Mouse (Mus musculus) kidney, embryonic 14.5 days (tissue): ENCODE data around the gene Zfp607a. TPM values are rescaled to one million over a fixed set of nuclear protein-coding genes. Genes with fewer than 3 reads are reported as not detected.
A peak's percentile ranks its signal among the peaks of the same experiment; 100 is the strongest.

Source experiments
- ATAC-seq: fragments of 200-750 bp; cut with Nextera tagmentation; 2 replicates; pipeline ENCODE4 v1.8.0; 2017; ENCODE audit warnings: moderate number of reproducible peaks, mild to moderate bottlenecking, moderate TSS enrichment, moderate library complexity; ENCODE audit not compliant: low FRiP score, low TSS enrichment
- H3K27ac ChIP-seq: fragments of 300-500 bp; sonication (generic); 2 replicates; pipeline ENCODE4 v1.5.1; 2014; ENCODE audit warnings: low read depth, mild to moderate bottlenecking, low read length, moderate library complexity, mixed read lengths
- H3K27me3 ChIP-seq: fragments of 300-500 bp; sonication (generic); 2 replicates; pipeline ENCODE4 v1.6.1; 2014; ENCODE audit warnings: mild to moderate bottlenecking, low read length; ENCODE audit not compliant: control insufficient read depth, insufficient read depth
- H3K36me3 ChIP-seq: fragments of 300-500 bp; sonication (generic); 2 replicates; pipeline ENCODE4 v1.6.1; 2014; ENCODE audit warnings: low read length, mixed read lengths; ENCODE audit not compliant: control insufficient read depth, insufficient read depth
- H3K4me1 ChIP-seq: fragments of 300-500 bp; sonication (generic); 2 replicates; pipeline ENCODE4 v1.6.1; 2014; ENCODE audit warnings: low read length, mixed read lengths; ENCODE audit not compliant: control insufficient read depth, insufficient read depth
- H3K4me2 ChIP-seq: fragments of 300-500 bp; sonication (generic); replicated peaks from 2 replicates; pipeline ENCODE4 v1.6.1; 2014; ENCODE audit warnings: low read depth, mild to moderate bottlenecking, low read length
- H3K4me3 ChIP-seq: fragments of 300-500 bp; sonication (generic); 2 replicates; pipeline ENCODE4 v1.5.1; 2014; ENCODE audit warnings: mild to moderate bottlenecking, low read length
- H3K9ac ChIP-seq: fragments of 300-500 bp; sonication (generic); 2 replicates; pipeline ENCODE4 v1.6.1; 2014; ENCODE audit warnings: low read depth, mild to moderate bottlenecking, low read length, moderate library complexity
- H3K9me3 ChIP-seq: fragments of 300-500 bp; sonication (generic); 2 replicates; pipeline ENCODE4 v1.6.1; 2016; ENCODE audit warnings: low read length; ENCODE audit not compliant: control insufficient read depth
- WGBS: fragments of 180-500 bp; shearing (Covaris S2); extraction: QIAGEN DNeasy Blood & Tissue Kit; methylation state at CpG from one replicate; pipeline ENCODE4 v1.1.7; 2014; 5-methylcytosine and 5-hydroxymethylcytosine counted together
- polyA plus RNA-seq: library from polyadenylated mRNA; unstranded; fragments of >200 nt; fragmentation: Nextera tagmentation; extraction: Ambion mirVana; gene quantifications from 2 replicates; pipeline ENCODE4 v1.2.1, GENCODE M21; 2014

The Zfp607a gene
- polyA plus RNA-seq, result 3.2 and 4.4 TPM in 2 replicates

GRCm38 (mm10) chr7:27857227-27857626 lies at the start of gene Zfp607a:
Zfp607a (plus strand) TSS chr7:27857527.
- Histone ChIP-seq H3K4me1 (no peaks in the 10 kb centered on the region), H3K9me3 (no peaks in the 10 kb centered on the region), H3K27me3 (no peaks in the 10 kb centered on the region), H3K4me2 (no peak within 1 kb of the TSS), H3K36me3 (peaks cover 7% of the 10 kb centered on the region; the same call in 1 of the 2 replicates), H3K9ac (no peak within 1 kb of the TSS), H3K4me3 (no peak within 1 kb of the TSS), H3K27ac (no peak within 1 kb of the TSS)
- 97% methylated on average over 1 of the region's 1 CpGs for WGBS
- ATAC-seq, result no peak

GRCm38 (mm10) chr7:27818526-27819110 lies 38.7 kb upstream of the Zfp607a start:
- H3K36me3 ChIP-seq, result peaks cover 17% of the 10 kb centered on the region

GRCm38 (mm10) chr7:27822611-27823010 lies 34.7 kb upstream of the Zfp607a start:
- no peak overlapping the region for H3K4me3 ChIP-seq
- ATAC-seq, result no peak
- H3K27ac ChIP-seq, result no peak overlapping the region
- no peak overlapping the region for H3K4me2 ChIP-seq
- H3K9me3 ChIP-seq, result 0 out of 2 replicates have a peak, but pooled peaks cover 3% of the 10 kb centered on the region
- H3K4me1 ChIP-seq, result no peaks in the 10 kb centered on the region
- H3K36me3 ChIP-seq, result peaks cover 15% of the 10 kb centered on the region
- H3K9ac ChIP-seq, result no peak overlapping the region
- H3K27me3 ChIP-seq, result no peaks in the 10 kb centered on the region

More at GRCm38 (mm10) chr7:27818526-27819110, 38.7 kb upstream of the Zfp607a start:
- no peak overlapping the region for H3K4me2 ChIP-seq
- no peak overlapping the region for H3K4me3 ChIP-seq
- ATAC-seq, result no peak
- H3K27me3 ChIP-seq, result no peaks in the 10 kb centered on the region
- no peak overlapping the region for H3K27ac ChIP-seq
- 93% methylated on average over 7 of the region's 7 CpGs for WGBS
- H3K9ac ChIP-seq, result no peak overlapping the region
- no peaks in the 10 kb centered on the region for H3K4me1 ChIP-seq
- H3K9me3 ChIP-seq, result no peaks in the 10 kb centered on the region

GRCm38 (mm10) chr7:27834131-27834530 lies 23.2 kb upstream of the Zfp607a start:
- no peaks in the 10 kb centered on the region for H3K27me3 ChIP-seq
- no peak for ATAC-seq
- no peaks in the 10 kb centered on the region for H3K9me3 ChIP-seq
- WGBS, result 93% methylated on average over 2 of the region's 2 CpGs
- H3K36me3 ChIP-seq, result no peaks in the 10 kb centered on the region
- H3K4me1 ChIP-seq, result 0 out of 2 replicates have a peak, but pooled peaks cover under 1% of the 10 kb centered on the region
- H3K4me3 ChIP-seq, result no peak overlapping the region
- no peak overlapping the region for H3K27ac ChIP-seq
- no peak overlapping the region for H3K9ac ChIP-seq
- H3K4me2 ChIP-seq, result no peak overlapping the region

GRCm38 (mm10) chr7:27837896-27838295 lies 19.4 kb upstream of the Zfp607a start:
- Histone ChIP-seq H3K36me3 (no peaks in the 10 kb centered on the region), H3K4me1 (0 out of 2 replicates have a peak, but pooled peaks cover 4% of the 10 kb centered on the region), H3K4me2 (peak overlapping the region; percentile 62), H3K4me3 (peak overlapping the region; percentile 56), H3K9ac (peak overlapping the region; percentile 60; the same call in 1 of the 2 replicates), H3K27me3 (no peaks in the 10 kb centered on the region), H3K27ac (no peak overlapping the region; the same call in 1 of the 2 replicates), H3K9me3 (no peaks in the 10 kb centered on the region)
- peak; percentile 40; the same call in 1 of the 2 replicates for ATAC-seq
- 26% methylated on average over 6 of the region's 6 CpGs for WGBS

- Histone ChIP-seq H3K4me2 (peak within 1 kb of the TSS; percentile 62), H3K4me3 (peak within 1 kb of the TSS; percentile 56), H3K9ac (peak within 1 kb of the TSS; percentile 60), H3K27ac (no peak within 1 kb of the TSS; the same call in 1 of the 2 replicates), H3K4me1 (0 out of 2 replicates have a peak, but pooled peaks cover 4% of the 10 kb centered on the region), H3K27me3 (no peaks in the 10 kb centered on the region), H3K9me3 (no peaks in the 10 kb centered on the region), H3K36me3 (no peaks in the 10 kb centered on the region)
- WGBS, result 3% methylated on average over 34 of the region's 34 CpGs
- peak; percentile 98 for ATAC-seq
These were observed 18.7 kb upstream of the Zfp607a start, which contains the start of gene Zfp59 for GRCm38 (mm10) chr7:27838323-27839249. Zfp59 (plus strand) TSS chr7:27838607.

GRCm38 (mm10) chr7:27839596-27839995 lies 17.7 kb upstream of the Zfp607a start:
- WGBS, result 97% methylated on average over 7 of the region's 7 CpGs
- H3K27me3 ChIP-seq, result no peaks in the 10 kb centered on the region
- H3K9ac ChIP-seq, result no peak overlapping the region
- no peaks in the 10 kb centered on the region; the same call in 1 of the 2 replicates for H3K36me3 ChIP-seq
- no peak overlapping the region for H3K27ac ChIP-seq
- H3K9me3 ChIP-seq, result no peaks in the 10 kb centered on the region
- ATAC-seq, result no peak
- 0 out of 2 replicates have a peak, but pooled peaks cover 4% of the 10 kb centered on the region for H3K4me1 ChIP-seq
- no peak overlapping the region for H3K4me2 ChIP-seq
- H3K4me3 ChIP-seq, result peak overlapping the region; percentile 56; the same call in 1 of the 2 replicates

GRCm38 (mm10) chr7:27840104-27840503 lies 17.2 kb upstream of the Zfp607a start:
- 87% methylated on average over 6 of the region's 6 CpGs for WGBS
- 0 out of 2 replicates have a peak, but pooled peaks cover 4% of the 10 kb centered on the region for H3K4me1 ChIP-seq
- ATAC-seq, result no peak
- H3K9ac ChIP-seq, result no peak overlapping the region
- H3K9me3 ChIP-seq, result no peaks in the 10 kb centered on the region
- no peak overlapping the region for H3K4me3 ChIP-seq
- no peak overlapping the region for H3K27ac ChIP-seq
- peaks cover 5% of the 10 kb centered on the region; the same call in 1 of the 2 replicates for H3K36me3 ChIP-seq
- H3K4me2 ChIP-seq, result no peak overlapping the region
- H3K27me3 ChIP-seq, result no peaks in the 10 kb centered on the region
